Mouse (Mus musculus) ES-Bruce4 (cell line): ENCODE data around the gene Crybb3.

ENCODE experiments used
- CTCF ChIP-seq: IDR thresholded peaks from one replicate; pipeline ENCODE4 v1.8.1; 2011; ENCODE audit warnings: low read depth, low read length
- POLR2A ChIP-seq: IDR thresholded peaks from one replicate; pipeline ENCODE4 v1.8.1; 2011; ENCODE audit warnings: low read length; ENCODE audit not compliant: insufficient read depth

GRCm38 (mm10) chr5:113078686-113079085 is 2.7 kb downstream of the Crybb3 start:
- peak; percentile 78 for TF ChIP-seq CTCF
- no peak for TF ChIP-seq POLR2A
